Mouse (Mus musculus) small intestine, adult 2 months (tissue): ENCODE results near the gene Stx17.

ENCODE experiments used
- CTCF ChIP-seq: fragments of 200-500 bp; IDR thresholded peaks from 2 replicates; pipeline ENCODE4 v1.5.1; 2012; ENCODE audit warnings: low read depth, mild to moderate bottlenecking, control low read depth, inconsistent platforms, low read length, moderate library complexity, mixed read lengths; ENCODE audit not compliant: insufficient replicate concordance, insufficient read length; ENCODE audit errors: extremely low read depth
- POLR2A ChIP-seq: fragments of 200-500 bp; IDR thresholded peaks from 2 replicates; pipeline ENCODE4 v1.6.1; 2012; ENCODE audit warnings: low read depth, mild to moderate bottlenecking, control low read depth, inconsistent platforms, low read length, moderate library complexity

- TF ChIP-seq POLR2A, result no peak
- no peak for TF ChIP-seq CTCF
These were observed 31.5 kb upstream of the Stx17 start for GRCm38 (mm10) chr4:48093221-48093620.
